Mouse (Mus musculus) right cerebral cortex, adult 2 months (tissue): ENCODE results near the gene Jdp2.
A peak's percentile ranks its signal among the peaks of the same experiment; 100 is the strongest.
"Not testable (repeated sequence)": the region's sequence is repeated elsewhere in the genome, so short reads cannot be mapped to it uniquely, and the experiment has no call there.

Source experiments
- DNase-seq, 2 experiments: peaks; one replicate each; pipeline ENCODE4 v3.0.0; 2021 to 2022; ENCODE audit warnings: low spot score in 2 of 2

Gene Jdp2

DNA sequence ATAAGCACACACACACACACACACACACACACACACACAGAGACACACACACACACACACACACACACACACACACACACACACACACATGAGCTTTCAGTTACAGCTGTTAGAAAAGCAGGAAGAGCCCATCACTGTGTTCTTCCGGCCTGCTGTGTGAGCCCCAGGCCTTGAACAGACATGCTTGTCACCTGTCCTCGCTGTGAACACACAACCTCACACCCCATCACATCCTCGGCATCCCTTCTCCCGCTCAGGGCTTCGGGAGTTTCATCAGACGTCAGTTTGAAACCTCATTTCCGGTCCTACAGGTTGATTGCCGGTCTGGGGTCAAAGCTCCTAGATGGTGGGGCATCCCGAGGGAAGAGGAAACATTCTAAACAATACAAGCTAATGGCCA, 39.1 kb downstream of the Jdp2 start:
- no peak for DNase-seq

DNA sequence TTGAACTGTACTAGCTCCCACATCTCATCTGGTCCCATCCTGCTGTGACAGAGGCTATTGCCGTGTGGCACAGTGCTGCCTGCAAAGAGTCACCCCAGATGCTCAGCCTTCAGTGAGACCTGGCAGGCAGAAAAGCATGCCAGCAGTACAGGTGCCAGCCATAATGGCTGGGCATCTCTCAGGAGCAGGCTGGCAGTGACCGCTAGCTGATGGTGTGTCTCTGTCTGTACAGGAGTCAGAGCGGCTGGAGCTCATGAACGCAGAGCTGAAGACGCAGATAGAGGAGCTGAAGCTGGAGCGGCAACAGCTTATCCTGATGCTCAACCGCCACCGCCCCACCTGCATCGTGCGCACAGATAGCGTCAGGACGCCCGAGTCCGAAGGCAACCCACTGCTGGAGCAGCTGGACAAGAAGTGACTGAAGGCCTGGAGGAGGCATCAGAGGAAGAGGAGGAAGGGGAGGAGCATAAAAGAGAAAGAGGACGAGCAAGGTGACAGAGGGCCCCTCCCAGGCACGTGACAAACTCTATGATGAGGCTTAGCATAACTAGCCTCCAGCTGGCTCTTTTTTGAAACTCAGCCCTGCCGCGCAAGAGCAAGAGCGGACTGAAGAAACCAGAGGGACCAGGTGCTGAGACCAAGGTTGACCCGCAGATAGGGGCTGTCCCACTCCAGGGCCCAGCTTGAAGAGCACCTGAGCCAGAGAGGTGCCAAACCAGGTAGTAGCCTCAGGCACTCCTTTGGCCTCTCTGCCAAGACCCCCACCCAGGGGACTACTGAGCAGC, 39.9 kb downstream of the Jdp2 start:
- DNase-seq: no peak

DNA sequence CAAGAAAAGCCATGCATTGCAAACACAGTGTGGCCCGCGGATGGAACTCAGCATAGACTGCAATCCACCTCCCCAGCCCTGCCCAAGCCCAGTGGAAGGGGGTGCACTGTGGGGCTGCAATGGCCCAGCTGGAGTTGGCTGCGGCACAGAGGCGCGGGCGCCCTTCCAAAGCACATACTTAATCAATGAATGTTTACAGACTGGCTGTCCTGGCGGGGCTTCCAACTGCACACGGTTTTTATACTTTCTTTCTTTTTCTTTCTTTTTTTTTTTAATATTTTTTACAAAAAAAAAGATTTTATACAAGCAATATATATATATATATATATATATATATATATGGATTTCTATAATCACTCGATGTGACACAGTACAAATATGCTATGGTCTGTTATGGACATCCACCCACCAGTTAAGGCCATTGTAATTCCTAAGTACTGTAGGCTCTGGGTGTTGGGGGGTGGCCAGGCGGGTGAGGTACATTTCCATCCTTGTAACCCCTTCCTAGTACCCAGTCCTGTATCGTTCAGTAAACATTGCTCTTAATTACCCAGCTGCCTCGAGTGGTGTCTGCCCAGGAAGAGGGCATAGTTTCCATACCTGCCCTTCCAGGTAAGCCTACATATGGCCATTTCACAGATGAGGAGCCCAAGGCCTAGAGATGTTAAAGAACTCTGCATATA, 40.6 kb downstream of the Jdp2 start:
- peak; percentile 49 to 56 for DNase-seq

DNA sequence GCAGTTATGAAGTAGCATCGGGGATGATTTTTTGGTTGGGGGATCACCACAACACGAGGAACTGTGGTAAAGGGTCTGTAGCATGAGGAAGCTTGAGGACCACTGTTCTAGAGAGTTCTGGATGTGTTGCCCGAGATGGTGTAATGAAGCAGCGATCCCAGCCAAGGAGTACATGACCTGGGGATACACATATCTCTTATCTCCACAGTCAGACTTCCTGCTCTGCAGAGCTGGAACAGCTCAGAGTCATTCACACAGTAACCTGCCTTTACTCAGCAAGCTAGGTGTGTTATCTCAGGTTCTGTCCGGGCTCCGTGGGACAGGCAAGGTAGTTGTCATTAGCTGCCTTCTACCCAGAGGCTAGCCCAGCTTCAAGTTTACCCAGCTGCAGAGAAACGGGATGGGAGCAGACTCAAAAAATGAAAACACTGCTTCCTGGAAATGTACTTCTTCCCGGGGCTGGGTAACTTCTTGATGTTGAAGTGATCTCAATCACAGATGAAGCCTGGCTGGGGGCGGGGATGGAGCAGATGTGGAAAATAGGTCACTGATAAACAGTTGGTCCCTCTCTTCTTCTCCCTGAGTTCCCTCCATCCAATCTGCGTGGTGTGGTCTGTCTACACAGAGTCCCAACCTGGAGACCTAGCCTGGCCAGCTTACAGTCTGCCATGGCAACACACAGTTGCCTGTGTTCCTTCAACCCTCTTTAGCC, 42.2 kb downstream of the Jdp2 start:
- no peak for DNase-seq

DNA sequence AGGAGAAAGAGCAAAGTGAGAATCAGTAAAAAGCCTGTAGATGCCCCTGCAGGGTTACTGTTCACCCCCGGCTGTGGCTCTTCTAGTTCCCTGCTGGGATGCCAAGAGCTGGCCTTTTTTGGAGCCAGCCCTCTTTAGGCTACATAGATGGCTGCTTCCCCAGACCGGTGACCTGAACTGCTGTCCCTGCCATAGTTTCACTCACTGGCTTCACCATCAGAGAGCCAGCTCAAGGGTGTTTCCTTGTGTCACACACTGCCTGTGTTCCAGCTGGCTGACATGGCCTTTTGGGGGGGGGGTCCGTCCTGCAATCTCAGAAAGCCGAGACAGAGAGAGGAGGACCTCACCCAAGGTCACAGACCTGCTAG, 42.7 kb downstream of the Jdp2 start:
- no peak for DNase-seq

DNA sequence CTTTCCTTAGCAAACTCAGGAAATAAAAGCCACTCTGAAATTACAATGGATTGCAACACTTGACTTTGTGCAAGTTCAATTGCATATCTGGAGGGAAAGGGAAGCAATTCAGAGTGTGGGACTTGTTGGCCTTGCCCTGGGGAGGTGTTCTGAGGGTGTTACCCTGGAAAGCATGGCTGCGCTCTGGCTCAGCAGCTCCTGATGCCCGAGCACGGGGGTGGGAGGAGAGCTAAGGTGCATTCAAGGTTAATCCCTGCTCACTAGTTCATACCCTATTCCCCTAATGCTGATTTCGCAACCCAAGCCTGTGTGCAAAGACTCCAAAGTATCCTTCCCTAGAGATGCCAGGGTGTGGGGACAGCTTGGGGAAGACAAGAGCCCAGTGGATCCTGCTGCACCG, 44.9 kb downstream of the Jdp2 start:
- DNase-seq: no peak

DNA sequence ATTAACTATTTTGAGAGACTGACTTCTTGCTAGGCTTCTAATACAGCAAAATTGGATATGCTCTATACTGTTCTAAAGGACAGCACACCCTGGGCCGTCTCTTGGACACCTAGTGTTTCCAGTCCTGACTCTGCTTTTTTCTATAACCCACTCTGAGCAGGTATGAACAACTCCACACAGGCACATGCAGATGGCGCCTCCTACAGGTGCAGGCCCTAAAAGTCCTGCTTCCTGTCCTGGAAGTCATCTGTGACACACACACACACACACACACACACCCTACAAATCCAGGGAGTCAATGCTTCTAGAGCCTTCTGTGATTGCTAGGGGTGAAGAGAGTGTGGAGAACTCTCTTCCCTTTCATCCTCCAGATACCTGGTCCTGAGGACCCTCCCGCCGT, 46.8 kb downstream of the Jdp2 start:
- no peak for DNase-seq

DNA sequence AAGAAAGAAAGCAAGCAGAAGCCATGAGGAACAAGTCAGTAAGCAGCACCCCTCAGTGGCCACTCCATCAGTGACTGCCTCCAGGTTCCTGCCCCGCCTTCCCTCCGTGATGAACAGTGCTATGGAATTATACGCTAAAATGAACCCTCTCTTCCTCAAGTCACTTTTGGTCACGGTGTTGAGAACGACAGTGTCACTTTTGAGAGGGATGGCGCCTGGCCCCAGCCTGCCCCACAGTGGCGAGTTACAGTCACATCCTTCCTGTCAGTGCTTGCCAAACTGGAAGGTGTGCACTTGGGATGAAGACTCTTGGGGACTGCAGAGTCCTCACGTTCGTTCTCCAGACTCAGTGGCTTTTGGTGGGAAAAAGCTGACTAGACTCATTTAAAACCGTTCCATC, 48.5 kb downstream of the Jdp2 start:
- no peak for DNase-seq

DNA sequence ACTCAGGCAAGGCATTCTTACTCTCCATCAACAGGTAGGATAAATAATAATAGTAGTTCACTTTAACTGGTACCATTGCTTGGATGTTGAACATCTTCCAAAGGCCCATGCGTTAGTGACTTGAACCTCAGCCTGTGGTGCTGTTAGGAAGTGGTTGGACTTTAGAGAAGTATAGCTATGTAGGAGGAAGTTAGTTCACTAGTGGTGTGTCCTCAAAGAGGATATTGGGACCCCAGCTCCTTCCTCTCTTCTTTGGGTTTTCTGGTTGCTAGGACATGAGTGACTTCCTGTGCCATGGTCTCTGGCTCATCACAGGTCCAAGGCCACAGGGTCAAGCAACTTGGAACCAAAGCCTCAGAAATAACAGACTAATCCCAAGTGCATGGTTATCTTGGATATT, 49.1 kb downstream of the Jdp2 start:
- DNase-seq: no peak

DNA sequence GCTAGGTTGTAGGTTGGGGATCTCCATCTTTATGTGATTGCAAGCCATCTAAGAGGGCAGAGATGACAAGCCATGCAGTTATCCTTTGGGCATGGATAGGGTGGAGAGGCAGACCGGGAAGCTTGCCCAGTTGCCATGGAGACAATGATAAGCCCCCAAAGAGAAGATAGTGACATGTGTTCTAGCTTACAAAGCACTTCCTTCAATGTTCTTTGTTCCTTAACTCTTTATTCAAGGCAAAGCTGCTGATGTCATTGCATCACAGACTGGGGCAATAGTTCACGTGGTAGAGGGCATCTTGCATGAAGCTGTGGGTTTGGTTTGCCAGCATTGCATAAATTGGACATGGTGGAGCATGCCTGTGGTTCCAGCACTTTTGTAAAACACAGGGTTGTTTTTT, 60.5 kb downstream of the Jdp2 start:
- DNase-seq: no peak

DNA sequence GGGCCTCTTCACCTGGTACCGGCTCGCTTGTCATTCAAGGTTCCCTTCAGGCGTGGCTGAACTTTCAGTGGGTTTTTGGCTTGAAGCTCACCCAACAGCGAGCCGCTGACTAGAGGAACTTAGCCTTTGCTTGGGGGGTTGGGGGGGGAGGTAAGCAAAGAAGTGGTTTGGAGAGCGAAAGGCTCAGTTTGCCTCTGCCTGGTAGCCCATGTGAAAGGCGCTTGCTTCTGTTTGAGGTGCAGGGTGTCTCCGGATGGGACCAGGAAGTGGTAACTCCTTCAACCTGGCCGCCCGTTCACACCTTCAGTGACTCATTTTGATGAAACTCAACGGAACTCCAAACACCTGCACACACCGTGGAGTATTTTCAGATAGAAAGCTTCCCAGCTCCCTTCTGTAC, 62.0 kb downstream of the Jdp2 start:
- DNase-seq: no peak

DNA sequence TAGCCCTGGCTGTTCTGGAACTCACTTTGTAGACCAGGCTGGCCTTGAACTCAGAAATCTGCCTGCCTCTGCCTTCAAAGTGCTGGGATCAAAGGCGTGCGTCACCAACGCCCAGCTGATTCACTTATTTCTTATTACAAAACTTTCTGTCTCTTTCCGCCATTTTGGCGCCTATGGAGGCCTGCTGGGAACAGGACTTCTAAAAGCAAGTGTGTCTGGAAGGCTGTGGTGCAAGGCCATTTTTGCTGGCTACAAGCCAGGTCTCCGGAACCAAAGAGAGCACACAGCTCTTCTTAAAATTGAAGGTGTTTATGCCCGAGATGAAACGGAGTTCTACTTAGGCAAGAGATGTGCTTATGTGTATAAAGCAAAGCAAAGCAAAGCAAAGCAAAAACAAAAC, 63.4 kb downstream of the Jdp2 start:
- not testable (repeated sequence) for DNase-seq

DNA sequence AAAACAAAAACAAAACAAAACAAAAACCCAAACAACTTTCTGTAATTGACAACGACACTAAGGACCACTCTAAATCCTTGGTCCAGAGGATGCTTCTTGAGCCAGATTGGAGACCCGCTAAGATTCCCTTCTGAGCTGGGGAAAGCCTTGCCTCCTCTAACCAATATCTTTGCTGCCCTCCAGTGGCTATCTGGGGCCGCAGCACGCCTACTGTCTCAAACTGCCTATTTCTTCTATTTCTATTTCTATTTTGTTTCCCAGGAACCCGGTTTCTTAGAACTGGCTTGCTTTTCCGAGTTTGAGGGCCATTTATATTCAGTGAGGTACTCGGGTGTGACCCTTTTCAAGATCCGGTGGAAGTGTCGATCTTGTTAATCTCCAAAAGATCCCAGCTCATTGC, 64.1 kb downstream of the Jdp2 start:
- DNase-seq: peak; percentile 80 to 88

DNA sequence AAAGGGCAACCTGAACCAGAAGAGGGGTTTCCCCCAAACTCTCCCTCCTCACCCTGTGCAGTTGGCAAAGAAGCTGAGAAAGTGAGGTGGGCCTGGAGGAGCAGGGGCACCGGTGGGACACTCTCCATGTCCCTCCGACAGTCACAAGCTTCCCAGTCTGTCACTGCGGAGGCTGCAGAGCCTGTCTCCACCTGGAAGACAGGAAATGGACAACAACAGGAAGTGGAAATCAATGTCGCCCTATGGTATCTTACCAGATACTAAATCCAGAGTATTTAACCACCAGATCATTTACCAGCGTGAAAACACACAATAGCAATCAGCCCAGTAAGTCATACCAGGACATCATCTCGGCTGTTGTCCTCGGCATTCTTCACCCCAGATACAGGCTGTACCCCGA, 67.3 kb downstream of the Jdp2 start:
- DNase-seq: no peak

DNA sequence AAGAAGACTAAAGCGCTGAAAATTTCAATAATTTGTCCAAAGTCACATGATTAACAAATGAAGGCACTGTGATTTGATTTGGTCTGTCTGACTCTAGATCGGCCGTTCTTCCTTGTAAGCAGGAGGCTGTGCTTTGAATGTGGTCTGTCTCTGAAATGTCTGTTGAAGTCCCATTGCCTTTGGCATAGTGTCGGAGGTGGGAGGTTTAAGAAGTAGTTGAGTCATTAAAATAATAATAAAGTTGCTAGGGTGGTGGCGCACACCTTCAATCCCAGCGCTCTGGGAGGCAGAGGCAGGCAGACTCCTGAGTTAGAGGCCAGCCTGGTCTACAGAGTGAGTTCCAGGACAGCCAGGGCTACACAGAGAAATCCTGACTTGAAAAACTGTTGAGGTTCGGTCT, 68.2 kb downstream of the Jdp2 start:
- DNase-seq: no peak

DNA sequence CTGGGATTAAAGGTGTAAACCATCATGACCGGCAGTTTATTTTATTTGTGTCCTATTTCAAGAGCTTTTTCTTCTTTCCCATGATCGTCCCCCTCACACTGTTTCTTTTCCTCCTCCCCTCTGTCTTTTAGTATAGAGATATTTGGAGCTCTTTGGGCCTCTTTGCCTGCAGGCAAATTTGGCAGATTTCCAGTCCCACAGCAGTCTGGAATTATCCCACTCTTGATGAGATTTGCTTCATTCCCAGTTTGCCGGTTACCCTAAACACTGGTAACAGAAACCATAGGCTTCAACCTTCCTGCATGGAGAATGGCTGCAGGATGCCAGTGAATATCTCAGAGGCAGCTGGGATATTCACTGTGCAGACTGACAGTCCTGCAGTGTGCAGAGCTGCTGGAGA, 69.9 kb downstream of the Jdp2 start:
- no peak for DNase-seq

DNA sequence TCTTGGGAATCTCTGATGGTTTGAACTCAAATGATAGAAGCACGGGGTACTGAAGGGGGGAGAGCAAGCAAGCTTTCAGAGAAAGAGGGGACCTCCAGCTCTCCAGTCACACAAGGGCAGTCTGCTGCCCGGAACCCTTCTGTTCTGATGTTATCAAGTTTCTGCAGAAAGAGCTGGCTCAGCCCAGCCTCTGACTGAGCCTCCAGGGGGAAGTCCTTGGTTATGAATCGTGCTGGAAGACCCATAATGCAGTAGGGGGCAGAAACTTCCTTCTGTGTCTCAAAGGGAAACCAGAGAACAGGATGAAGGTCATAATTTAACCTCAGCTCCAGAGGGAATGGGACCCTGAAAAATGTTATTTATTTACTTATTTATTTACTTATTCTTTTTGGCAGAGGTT, 71.3 kb downstream of the Jdp2 start:
- no peak for DNase-seq

DNA sequence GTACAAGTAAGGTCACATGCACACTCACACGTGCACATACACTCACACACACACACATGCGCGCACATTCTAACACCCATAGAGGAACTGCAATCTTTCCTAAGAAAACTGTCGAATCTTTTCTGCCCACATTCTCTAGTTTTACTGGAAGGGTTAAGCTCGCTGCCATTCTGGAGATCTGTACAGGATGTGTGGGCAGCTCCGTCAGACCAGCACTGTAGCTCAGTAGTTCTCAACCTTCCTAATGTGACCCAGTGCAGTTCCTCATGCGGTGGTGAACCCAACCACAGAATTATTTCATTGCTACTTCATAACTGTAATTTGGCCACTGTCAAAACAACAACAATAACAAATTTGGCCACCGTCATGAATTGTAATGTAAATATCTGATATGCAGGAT, 75.1 kb downstream of the Jdp2 start:
- DNase-seq: no peak

DNA sequence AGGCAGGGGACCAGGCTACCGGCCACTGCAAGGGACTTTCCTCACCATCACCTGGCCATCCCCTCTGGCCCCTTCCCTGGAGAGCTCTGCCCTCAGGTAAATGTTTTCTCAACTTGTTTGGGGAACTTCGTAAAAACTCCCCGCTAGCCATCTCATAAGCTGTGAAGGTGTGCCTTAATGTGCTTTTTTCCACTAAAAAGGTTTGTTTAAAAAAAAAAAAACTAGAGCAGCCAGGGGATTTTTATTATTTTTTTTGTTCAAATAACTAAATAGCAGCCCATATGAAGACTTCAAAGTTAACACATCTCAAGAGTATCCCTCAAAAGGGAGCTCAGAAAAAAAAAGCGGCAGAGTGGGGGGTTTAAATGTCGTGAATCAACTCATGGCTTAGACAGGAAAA, 80.3 kb downstream of the Jdp2 start:
- no peak for DNase-seq

DNA sequence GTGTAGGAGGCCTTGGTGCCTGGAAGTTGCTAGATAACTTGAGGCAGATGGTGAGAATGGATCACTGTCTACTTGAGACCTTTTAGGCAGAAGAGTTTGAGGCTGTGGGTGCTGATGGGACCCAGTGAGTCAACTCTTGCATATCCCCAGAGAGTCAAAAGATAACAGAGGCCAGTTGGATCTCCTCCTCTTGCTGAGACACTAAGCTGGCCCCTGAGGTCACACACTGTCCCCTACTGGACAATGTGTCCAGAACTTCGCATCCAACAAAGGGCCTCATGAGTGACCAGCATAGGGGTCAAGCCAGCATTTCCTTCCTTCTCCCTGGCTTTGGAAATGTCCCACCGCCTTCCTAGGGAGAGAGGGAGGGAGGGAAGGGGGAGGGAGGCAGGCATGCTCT, 81.0 kb downstream of the Jdp2 start:
- no peak for DNase-seq

DNA sequence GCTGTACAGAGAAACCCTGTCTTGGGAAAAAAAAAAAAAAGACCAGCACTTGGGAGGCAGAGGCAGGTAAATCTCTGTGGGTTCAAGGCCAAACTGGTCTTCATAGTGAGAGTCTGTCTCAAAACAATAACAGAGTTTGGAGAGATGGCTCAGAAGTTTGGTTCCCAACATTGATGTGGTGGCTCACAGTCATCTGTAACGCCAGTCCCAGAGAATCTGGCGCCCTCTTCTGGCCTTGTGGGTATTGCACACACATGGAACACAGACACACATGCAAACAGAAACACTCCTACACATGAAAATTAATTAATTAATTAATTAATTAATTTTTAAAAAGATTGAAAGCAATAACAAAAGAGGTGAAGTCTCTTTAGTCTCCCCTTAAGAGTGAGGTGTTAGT, 83.5 kb downstream of the Jdp2 start:
- no peak for DNase-seq

DNA sequence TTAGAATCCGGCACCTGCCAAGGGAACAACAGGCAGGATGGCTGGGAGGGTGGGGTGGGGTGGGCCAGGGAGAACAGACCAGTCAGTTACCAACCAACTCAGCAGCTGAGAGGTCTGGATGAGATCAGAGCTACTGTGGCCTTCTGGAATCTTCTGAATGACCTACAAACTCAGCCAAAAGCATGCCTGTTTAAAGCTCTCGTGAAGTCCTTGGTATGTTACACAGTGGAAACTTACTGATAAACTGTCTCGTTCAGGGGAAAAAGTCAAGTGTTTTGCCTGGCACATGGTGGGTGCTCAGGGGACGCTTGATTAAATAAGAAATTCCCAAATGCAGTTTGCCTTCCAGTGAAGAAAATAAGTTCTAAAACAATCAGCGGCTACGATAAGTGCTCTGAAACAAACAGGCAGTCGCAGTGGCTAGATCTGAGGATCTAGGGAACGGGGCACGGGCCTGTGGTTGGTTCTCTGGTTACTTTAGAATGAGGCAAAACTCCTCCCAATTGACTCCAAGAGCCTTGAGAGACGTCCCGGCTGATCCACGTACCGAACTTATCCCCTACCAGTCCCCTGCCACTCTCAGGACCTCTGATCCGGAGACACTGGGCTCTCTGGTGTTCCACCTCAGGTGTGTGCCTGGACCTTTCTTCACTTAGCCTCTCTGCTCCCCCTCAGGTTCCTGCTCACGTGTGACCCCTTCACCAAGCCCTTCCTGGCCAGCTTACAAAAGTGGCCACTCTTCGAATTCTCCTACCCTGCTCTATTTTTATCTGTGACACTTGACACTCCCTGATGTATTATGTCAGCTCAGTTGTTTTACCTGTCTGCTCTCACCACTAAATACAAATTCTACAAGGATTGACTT, 85.8 kb downstream of the Jdp2 start:
- no peak for DNase-seq
